Mouse (Mus musculus) neural tube, embryonic 10.5 days (tissue): ENCODE measurements at regions not wholly inside any gene's neighbourhood (a gene's known extent, or its start where the extent isn't known, plus 50 kb on each side); places are given as distances from the start of the nearest gene placed in this dataset.
A peak's percentile ranks its signal among the peaks of the same experiment; 100 is the strongest.

Source experiments
- DNase-seq: peaks from one replicate; pipeline ENCODE4 v3.0.0-alpha.2; 2017; ENCODE audit warnings: low spot score; ENCODE audit errors: extremely low spot score

GRCm38 (mm10) chr7:125393228-125393627 lies 51.2 kb upstream of the Kdm8 start:
- DNase-seq: peak; percentile 75

- DNase-seq: peak; percentile 99
Measured at GRCm38 (mm10) chr7:125393654-125394346, 50.7 kb upstream of the Kdm8 start.
